Mouse (Mus musculus): ENCODE data around the gene Disp1. TPM values are rescaled to one million over a fixed set of nuclear protein-coding genes. Genes with fewer than 3 reads are reported as not detected.

Gene Disp1
- polyA plus RNA-seq, 1 experiment from 2014 or later = 7.8 TPM

DNA sequence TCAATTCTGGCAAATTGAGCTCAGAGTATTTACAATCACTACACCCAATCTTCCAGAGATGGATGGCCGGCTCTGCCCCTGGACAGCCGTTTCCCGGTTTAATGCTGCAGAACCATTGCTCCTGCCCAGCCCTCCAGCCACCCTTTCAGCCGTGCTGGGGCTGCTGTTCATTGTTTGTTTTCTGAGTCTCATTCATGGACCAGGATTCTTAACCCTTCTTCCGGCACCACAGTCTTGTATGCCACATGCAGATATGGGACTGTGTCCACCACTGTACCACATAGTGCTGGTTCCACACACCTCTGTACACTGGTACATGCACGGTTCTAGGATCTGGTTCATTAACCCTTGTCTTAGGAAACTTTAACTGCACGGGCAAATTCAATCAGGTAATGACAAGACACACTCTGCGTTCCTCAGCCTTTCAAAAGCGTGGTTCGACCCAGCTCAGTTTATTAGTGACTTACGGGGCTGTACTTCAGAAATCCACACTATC lies 12.4 kb upstream of the Disp1 start:
- no peak for ATAC-seq (replicated peaks; ENCODE audit: insufficient number of reproducible peaks, insufficient read depth, low FRiP score, low read depth)
- Histone ChIP-seq H3K27me3 (no peaks in the 10 kb centered on the region), H3K4me3 (no peak overlapping the region), H3K27ac (no peak overlapping the region), H3K4me2 (no peak overlapping the region), H3K9me3 (replicated peaks) (no peaks in the 10 kb centered on the region), H3K36me3 (no peaks in the 10 kb centered on the region), H3K4me1 (replicated peaks) (no peaks in the 10 kb centered on the region), H3K9ac (no peak overlapping the region)
- 81% methylated on average over 11 of the region's 11 CpGs for WGBS

DNA sequence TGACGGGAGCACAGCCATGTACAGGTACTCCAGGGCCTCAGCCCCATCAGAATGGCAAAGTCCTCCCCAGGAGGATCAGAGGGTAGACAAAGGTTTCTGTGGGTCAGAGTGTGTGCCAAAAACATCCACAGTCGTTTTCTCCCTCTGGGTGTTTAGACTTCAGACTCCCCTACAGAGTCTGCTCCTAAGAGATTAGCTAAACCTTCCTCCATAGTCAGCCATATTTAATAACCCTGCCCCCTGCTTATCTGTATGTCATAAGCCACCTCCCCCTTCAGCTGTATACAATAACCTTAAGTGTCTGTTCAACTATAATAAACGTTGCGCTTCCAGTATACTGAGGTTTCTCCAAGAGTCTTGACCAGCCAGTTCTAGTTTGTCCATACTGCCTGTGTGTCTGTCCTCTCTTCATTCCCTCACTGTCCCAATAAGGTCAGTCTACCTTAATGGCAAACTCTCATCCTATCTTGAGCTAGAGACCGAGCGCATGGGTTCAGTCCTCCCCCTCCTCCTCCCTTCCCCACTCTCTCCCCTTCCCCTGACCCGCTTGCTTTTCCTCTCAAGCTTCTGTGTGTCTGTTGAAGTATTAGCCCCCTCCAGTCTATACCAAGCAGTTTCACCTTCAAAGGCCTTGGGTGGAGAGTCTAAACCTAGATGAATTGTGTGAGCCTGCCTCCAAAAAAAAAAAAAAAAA lies 11.8 kb upstream of the Disp1 start:
- Histone ChIP-seq H3K36me3 (no peaks in the 10 kb centered on the region), H3K4me3 (no peak overlapping the region), H3K9ac (no peak overlapping the region), H3K4me1 (replicated peaks) (no peaks in the 10 kb centered on the region), H3K27ac (no peak overlapping the region), H3K4me2 (no peak overlapping the region), H3K27me3 (no peaks in the 10 kb centered on the region), H3K9me3 (replicated peaks) (no peaks in the 10 kb centered on the region)
- ATAC-seq (replicated peaks; ENCODE audit: insufficient number of reproducible peaks, insufficient read depth, low FRiP score, low read depth) = no peak
- 70% methylated on average over 7 of the region's 7 CpGs for WGBS

DNA sequence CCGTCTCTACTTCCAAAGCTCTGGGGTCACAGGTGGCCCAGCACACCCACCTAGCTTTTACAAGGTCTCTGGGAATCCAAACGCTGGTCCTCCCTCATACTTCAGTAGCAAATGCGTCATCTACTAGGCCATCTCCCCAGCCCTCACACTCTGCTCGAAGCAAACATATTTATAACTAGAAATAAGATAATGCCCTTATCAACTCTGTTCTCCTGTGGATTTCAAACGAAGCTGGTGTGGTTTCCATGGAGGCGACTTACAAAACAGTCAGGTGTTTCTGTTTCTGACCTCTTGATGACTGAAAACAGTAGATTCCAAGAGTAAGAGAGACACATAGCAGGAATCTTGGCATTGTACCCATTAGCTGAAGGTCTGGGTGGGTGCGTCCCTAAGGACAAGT lies 6.1 kb upstream of the Disp1 start:
- Histone ChIP-seq H3K9me3 (replicated peaks) (no peaks in the 10 kb centered on the region), H3K4me3 (no peak overlapping the region), H3K4me1 (replicated peaks) (no peaks in the 10 kb centered on the region), H3K27me3 (0 out of 2 replicates have a peak, but pooled peaks cover 3% of the 10 kb centered on the region), H3K27ac (no peak overlapping the region), H3K9ac (no peak overlapping the region), H3K36me3 (no peaks in the 10 kb centered on the region), H3K4me2 (no peak overlapping the region)
- no peak for ATAC-seq (replicated peaks; ENCODE audit: insufficient number of reproducible peaks, insufficient read depth, low FRiP score, low read depth)
- WGBS = 57% methylated on average over 7 of the region's 7 CpGs

DNA sequence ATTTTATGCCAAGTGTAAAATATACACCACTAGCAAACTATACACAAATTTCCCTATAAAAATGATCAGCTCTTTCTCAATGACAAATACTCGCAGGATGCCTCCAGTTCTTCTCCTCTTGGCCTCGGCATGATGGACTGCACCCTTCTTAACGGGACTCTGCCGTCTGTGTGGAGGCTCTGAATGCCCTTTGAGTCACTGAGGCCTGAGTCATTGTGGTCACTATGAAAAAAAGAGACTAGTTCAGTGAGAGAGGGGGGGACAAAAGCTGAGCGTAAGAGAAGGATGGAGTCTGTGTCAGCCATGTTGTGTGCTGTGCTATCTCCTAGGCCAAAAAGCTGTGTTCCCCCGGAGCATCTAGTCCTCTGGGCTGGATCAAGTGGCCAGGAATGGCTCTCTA lies 2.3 kb downstream of the Disp1 start:
- Histone ChIP-seq H3K4me1 (replicated peaks) (peaks cover 7% of the 10 kb centered on the region), H3K4me3 (no peak overlapping the region), H3K4me2 (no peak overlapping the region), H3K27ac (no peak overlapping the region), H3K36me3 (no peaks in the 10 kb centered on the region), H3K27me3 (no peaks in the 10 kb centered on the region), H3K9ac (no peak overlapping the region), H3K9me3 (replicated peaks) (no peaks in the 10 kb centered on the region)
- ATAC-seq (replicated peaks; ENCODE audit: insufficient number of reproducible peaks, insufficient read depth, low FRiP score, low read depth) = no peak
- WGBS = 88% methylated on average over 6 of the region's 6 CpGs

DNA sequence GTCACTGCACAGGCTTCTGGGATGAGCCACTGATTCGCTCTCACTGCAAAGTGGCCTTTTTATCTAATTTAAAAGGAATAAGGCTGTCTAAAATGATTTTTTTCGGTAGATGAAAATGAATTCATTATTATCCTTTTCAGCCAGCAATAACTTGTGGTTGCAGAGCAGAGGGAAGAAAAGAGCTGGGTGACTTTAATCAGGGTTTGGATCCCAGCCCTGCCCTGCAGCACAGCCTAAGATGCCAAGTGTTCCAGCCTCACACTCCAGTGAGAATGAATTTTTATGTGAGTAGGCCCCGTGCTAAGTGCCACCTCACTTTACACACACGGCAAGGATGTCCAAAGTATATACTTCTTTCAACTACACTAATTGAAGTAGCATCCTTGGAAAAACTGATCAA lies 4.6 kb downstream of the Disp1 start:
- Histone ChIP-seq H3K4me2 (no peak overlapping the region), H3K4me3 (no peak overlapping the region), H3K4me1 (replicated peaks) (peaks cover 12% of the 10 kb centered on the region), H3K9ac (no peak overlapping the region), H3K9me3 (replicated peaks) (no peaks in the 10 kb centered on the region), H3K27me3 (no peaks in the 10 kb centered on the region), H3K36me3 (no peaks in the 10 kb centered on the region), H3K27ac (no peak overlapping the region)
- 82% methylated on average over 4 of the region's 4 CpGs for WGBS
- no peak for ATAC-seq (replicated peaks; ENCODE audit: insufficient number of reproducible peaks, insufficient read depth, low FRiP score, low read depth)

DNA sequence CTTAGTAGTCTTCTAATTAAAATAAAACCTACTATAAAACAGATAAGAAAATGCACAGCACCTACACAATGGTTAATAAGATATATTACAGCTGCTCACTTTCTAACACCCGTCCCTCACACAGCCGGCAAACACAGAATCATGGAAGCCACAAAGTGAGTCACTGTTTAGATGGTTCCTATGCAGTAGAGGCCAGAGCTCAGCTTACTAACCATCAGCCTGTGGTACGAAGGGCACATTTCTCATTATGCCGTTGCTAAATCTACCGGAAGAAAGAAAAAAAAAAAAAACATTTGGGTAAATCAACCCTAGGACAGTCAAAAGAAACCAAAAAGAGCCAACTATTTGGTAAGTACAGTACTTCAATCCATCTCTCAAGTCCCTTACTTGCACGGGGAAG lies 5.6 kb downstream of the Disp1 start:
- Histone ChIP-seq H3K4me1 (replicated peaks) (peaks cover 11% of the 10 kb centered on the region), H3K4me2 (no peak overlapping the region), H3K27me3 (no peaks in the 10 kb centered on the region), H3K9ac (no peak overlapping the region), H3K36me3 (no peaks in the 10 kb centered on the region), H3K4me3 (no peak overlapping the region), H3K27ac (no peak overlapping the region), H3K9me3 (replicated peaks) (no peaks in the 10 kb centered on the region)
- no peak for ATAC-seq (replicated peaks; ENCODE audit: insufficient number of reproducible peaks, insufficient read depth, low FRiP score, low read depth)
- WGBS = 88% methylated on average over 6 of the region's 6 CpGs

DNA sequence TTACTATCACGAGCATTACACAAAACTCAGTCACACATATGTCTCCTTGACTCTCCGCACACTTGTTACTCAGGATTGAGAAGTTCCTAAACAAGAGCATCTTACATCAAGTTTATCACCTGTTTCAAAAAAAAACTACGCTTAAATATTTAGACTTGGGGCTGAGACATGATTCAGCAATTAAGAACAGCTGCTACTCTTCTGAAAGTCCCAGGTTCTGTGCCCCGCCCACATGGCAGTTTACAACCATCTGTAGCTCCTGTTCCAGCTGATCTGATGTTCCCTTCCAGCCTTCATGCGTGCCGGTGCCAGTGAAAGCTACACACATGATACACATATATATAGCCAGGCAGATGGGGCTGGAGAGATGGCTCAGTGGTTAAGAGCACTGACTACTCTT lies 7.5 kb downstream of the Disp1 start:
- no peak overlapping the region for H3K9ac ChIP-seq
- ATAC-seq (replicated peaks; ENCODE audit: insufficient number of reproducible peaks, insufficient read depth, low FRiP score, low read depth) = no peak

DNA sequence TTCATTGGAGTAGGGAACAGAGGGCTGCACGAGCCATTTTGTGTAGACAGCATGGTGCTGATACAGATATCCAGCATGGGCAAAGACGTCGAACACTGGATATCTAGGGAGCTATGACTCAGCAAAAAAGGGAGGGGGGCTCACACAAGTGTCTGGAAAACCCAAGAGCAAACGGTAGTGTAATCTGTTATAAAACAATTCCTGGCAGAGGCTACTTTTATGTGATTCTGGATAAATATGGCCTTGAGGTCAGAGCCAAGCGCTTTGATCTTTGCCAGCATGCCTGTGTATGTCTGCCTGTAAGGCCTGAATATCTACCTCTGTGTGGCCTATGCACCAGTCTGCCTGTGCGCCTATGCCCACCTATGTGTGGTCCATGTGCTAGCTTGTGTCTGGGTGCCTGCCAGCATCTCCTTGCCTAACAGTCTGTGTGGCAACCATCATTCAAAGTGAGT lies 8.5 kb downstream of the Disp1 start:
- H3K4me2 ChIP-seq = no peak overlapping the region
- peaks cover 5% of the 10 kb centered on the region; the same call in 1 of the 2 replicates for H3K4me1 ChIP-seq (replicated peaks)
- no peak overlapping the region for H3K4me3 ChIP-seq
- no peak overlapping the region for H3K27ac ChIP-seq
- ATAC-seq (replicated peaks; ENCODE audit: insufficient number of reproducible peaks, insufficient read depth, low FRiP score, low read depth) = no peak
- H3K9ac ChIP-seq = no peak overlapping the region
- H3K27me3 ChIP-seq = no peaks in the 10 kb centered on the region
- 59% methylated on average over 6 of the region's 6 CpGs for WGBS
- no peaks in the 10 kb centered on the region for H3K36me3 ChIP-seq
- H3K9me3 ChIP-seq (replicated peaks) = no peaks in the 10 kb centered on the region

More for the DNA sequence above, 7.5 kb downstream of the Disp1 start:
- Histone ChIP-seq H3K27ac (no peak overlapping the region), H3K27me3 (no peaks in the 10 kb centered on the region), H3K4me1 (replicated peaks) (peaks cover 5% of the 10 kb centered on the region; the same call in 1 of the 2 replicates), H3K4me3 (no peak overlapping the region), H3K4me2 (no peak overlapping the region), H3K9me3 (replicated peaks) (no peaks in the 10 kb centered on the region), H3K36me3 (no peaks in the 10 kb centered on the region)
- WGBS = 92% methylated on average over 6 of the region's 6 CpGs

DNA sequence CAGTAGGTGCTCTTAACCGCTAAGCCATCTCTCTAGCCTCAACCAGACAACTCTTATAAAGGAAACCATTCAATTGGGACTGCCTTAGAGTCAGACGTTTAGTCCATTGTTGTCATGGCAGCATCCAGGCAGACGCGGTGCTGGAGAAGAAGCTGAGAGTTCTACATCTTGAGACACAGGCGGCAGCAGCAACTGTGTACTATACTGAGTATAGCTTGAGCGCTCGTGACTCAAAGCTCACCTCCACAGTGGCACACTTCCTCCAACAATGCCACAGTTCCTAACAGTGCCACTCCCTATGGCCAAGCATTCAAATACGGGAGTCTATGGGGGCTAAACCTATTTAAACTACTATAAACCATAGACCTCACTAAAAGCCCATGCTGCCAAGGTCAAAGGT lies 11.2 kb downstream of the Disp1 start:
- WGBS = 90% methylated on average over 8 of the region's 8 CpGs
- no peaks in the 10 kb centered on the region for H3K27me3 ChIP-seq
- H3K36me3 ChIP-seq = no peaks in the 10 kb centered on the region
- H3K9me3 ChIP-seq (replicated peaks) = no peaks in the 10 kb centered on the region
- no peak overlapping the region for H3K27ac ChIP-seq
- no peak overlapping the region for H3K4me3 ChIP-seq
- H3K4me2 ChIP-seq = no peak overlapping the region
- H3K9ac ChIP-seq = no peak overlapping the region
- H3K4me1 ChIP-seq (replicated peaks) = peaks cover 5% of the 10 kb centered on the region; the same call in 1 of the 2 replicates
- ATAC-seq (replicated peaks; ENCODE audit: insufficient number of reproducible peaks, insufficient read depth, low FRiP score, low read depth) = no peak

DNA sequence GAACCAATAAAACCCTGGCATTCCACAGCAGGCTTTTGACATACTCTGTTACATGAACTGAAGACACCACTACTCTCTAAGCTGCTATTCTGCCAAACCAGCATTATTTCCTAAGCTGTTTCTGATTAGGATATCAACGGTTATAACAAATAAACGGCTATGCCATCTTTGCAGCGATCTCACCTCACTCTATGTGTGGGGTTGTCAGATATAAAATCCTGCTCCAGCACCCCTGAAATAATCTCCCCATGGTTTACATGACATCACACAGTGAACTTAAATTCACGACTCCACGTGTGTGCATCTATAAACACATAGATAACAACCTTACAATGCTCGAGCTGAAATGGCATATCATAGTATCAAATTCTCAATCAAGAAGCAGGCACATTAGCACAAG lies 13.7 kb downstream of the Disp1 start:
- no peak overlapping the region for H3K9ac ChIP-seq
- 73% methylated on average over 6 of the region's 6 CpGs for WGBS
- H3K4me2 ChIP-seq = no peak overlapping the region
- H3K4me3 ChIP-seq = no peak overlapping the region
- peaks cover under 1% of the 10 kb centered on the region; the same call in 1 of the 2 replicates for H3K4me1 ChIP-seq (replicated peaks)
- ATAC-seq (replicated peaks; ENCODE audit: insufficient number of reproducible peaks, insufficient read depth, low FRiP score, low read depth) = no peak
- no peaks in the 10 kb centered on the region for H3K27me3 ChIP-seq
- no peak overlapping the region for H3K27ac ChIP-seq
- H3K9me3 ChIP-seq (replicated peaks) = no peaks in the 10 kb centered on the region
- H3K36me3 ChIP-seq = no peaks in the 10 kb centered on the region

DNA sequence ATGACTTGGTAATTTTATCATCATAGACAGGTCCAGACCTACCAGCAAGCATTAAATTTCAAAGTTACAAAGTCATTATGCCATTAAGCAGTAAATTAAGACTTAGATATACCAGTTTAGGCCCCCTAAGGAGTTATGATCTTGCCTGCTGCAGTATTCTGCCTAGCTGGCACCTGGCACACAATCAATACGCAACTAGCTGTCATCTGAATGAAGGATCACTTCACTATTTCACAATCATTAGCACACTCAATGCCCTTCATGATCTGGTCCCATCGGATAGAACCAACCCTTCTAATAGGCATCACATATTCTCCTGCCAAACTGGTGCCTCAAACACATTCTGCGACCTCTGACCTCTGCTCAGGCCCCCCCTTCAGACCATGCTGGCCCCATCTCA lies 14.2 kb downstream of the Disp1 start:
- Histone ChIP-seq H3K27ac (no peak overlapping the region), H3K27me3 (no peaks in the 10 kb centered on the region), H3K9ac (no peak overlapping the region), H3K4me2 (no peak overlapping the region), H3K4me1 (replicated peaks) (no peaks in the 10 kb centered on the region), H3K36me3 (no peaks in the 10 kb centered on the region), H3K9me3 (replicated peaks) (no peaks in the 10 kb centered on the region), H3K4me3 (no peak overlapping the region)
- ATAC-seq (replicated peaks; ENCODE audit: insufficient number of reproducible peaks, insufficient read depth, low FRiP score, low read depth) = no peak
- WGBS = 84% methylated on average over 3 of the region's 3 CpGs

DNA sequence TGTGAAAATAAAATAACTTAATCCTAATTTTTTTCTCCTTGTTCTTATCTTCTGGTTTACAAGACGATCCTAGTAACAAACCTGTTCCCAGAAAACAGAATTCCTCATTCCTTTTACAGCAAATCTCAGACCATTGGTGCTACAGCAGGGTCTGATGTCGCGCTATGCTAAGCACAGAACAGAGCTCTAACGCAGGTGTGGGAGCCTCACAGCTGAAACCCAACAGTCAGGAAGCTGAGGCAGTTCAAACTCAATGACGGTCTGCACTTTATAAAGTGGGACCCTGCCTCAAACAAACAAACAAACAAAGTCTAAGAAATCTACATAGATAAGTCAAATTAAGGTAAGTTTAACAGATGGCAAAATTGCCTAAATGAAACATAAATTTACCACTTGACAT lies 20.4 kb downstream of the Disp1 start:
- Histone ChIP-seq H3K27ac (no peak overlapping the region), H3K9ac (no peak overlapping the region), H3K4me1 (replicated peaks) (no peaks in the 10 kb centered on the region), H3K9me3 (replicated peaks) (no peaks in the 10 kb centered on the region), H3K36me3 (no peaks in the 10 kb centered on the region), H3K4me2 (no peak overlapping the region), H3K27me3 (no peaks in the 10 kb centered on the region), H3K4me3 (no peak overlapping the region)
- 84% methylated on average over 5 of the region's 5 CpGs for WGBS
- no peak for ATAC-seq (replicated peaks; ENCODE audit: insufficient number of reproducible peaks, insufficient read depth, low FRiP score, low read depth)

Data from heart, embryonic 15.5 days (tissue).